Mouse (Mus musculus) yolk sac, embryonic 10.5 days (tissue): ENCODE results near the gene Crisp2.
"Not testable (repeated sequence)": the region's sequence is repeated elsewhere in the genome, so short reads cannot be mapped to it uniquely, and the experiment has no call there.

Source experiments
- DNase-seq: peaks from one replicate; pipeline ENCODE4 v3.0.0-alpha.2; 2017; ENCODE audit warnings: low spot score

The Crisp2 gene

DNA sequence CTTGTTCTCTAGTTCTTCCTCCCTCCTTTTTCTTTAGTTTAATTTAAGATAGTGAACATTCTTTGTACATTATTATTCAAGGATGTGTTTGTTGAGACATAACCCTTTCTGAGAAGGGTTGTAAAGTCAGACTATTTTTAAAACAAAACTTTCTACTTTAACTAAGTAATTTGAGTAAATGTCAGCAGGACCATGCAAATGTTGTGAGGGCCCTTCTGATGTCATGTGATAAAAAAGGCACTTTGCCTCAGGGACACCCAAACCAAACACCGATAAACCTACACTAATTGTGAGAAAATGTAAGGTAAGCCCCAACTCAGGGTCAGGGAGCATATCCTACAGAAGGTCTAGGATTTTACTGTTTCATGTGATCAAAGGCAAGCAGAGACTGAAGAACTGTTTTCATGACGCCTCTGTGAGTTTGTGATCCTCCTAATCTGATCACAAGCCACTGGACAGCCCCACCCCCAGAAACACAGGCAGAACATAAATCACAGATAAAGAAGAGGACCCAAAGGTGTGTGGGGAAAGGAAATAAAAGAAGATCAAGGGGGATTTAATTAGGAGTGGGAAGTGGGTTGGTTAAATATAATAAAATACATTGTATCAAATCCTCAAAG is at the start of gene Crisp2:
TSS of gene Crisp2 (minus strand) at position 51 of the 620 bp plus-strand sequence.
- DNase-seq, result peak; percentile 4

DNA sequence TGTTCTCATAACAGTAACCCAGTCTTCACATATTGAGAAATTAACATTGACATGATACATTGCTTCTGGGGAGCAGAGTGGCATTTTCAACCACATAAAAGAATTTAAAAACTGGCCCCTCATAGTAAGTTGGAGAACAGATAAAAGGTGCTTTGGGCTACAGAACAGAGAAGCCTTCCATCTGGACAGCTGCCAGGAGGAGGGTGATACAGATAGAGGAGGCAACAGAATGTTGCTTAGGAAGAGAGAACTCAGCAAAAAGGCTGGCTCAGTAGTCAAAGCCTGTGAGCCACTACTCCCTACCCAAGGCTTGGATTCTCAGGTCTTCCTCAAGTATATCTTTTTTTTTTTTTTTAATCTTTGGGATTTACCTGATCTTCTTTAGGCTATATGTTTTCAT is 48.3 kb upstream of the Crisp2 start:
- no peak for DNase-seq

DNA sequence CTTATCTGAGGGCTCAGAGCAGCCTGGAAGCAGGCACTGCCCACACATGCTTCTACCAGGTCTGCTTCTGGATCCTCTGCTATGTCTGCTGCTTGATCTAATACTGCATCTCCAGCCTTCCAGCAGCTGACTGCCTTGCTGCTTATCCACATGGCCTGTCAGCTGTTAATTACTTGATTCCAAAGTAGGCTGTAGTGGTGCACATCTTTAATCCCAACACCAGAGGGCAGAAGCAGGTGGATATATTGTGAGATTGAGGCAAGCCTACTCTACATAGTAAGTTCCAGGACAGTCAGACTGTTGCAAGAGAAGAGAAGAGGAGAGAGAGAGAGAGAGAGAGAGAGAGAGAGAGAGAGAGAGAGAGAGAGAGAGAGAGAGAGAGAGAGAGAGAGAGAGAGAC is 30.5 kb upstream of the Crisp2 start:
- DNase-seq, result no peak

DNA sequence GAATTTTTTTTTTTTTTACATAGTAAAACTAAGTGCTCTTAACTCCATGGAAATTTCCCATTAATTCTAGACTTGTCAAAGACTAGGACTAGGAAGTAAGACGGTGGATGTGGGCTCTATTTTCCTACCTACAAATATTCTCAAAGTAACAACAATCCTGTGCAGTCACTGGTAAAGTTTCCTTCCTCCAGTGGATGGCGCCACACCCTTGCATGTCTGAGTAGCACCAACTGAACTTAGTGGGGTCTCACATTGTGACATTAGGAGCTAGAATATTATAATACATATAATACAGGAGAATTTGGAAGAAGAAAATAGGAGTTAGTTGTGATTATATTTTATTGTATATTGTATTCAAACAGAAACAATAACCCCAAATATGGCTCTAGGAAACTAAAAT is 25.1 kb upstream of the Crisp2 start:
- no peak for DNase-seq

DNA sequence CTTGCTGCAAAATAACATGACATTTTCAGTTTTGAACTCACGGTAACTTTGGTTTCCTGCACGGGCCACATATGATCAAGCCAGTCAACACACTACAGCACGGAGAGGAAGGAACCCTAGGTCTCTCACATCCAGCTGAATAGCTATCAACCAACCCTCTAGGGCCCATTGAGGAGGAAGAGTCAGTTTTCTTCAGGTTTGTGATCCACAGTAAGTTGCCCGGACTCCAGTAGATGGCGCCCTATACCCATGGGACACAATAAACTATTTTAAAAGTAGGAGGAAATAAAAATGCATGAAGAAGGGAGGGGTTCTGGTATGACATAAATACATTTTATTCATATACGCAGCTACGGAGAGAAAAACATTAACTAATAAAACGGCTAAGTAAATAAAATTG is 17.7 kb upstream of the Crisp2 start:
- DNase-seq, result peak; percentile 5

DNA sequence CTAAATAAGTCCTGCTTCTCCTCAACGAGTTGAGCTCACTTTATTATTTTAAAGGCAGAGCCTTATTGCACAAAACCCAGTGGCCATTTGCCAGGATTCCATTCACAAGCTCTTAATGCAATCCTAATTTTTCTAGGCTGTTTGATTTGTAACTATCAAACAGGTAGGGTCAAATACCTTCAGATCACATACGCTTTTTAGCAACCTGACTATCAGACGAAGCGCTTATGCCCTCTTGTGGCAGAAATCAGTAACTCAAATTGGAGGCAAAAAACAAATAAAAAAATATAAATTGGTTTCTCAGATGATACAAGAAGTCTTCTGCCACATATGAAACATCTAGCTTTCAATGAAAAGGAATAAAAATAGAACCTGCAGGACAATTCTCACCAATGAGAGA is 17.0 kb upstream of the Crisp2 start:
- no peak for DNase-seq

DNA sequence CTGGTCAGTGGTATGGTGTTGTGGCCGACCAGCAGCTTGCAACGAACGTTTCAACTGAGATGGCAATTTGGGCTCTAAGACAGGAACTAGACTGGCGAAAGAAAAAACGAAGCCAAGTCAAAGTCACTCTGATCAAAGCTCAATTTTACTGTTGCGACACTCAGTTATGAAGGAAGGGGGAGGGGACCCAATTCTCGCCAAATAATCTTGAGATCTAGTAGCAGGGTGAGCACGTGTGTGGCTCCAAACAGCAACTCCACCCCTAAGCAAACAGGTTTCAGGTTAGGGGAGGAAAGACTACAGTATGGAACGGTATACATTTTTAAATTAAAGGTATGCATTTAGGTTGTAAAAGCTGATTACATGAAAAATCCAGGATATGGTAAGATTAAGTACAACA is 14.7 kb upstream of the Crisp2 start:
- DNase-seq, result no peak

DNA sequence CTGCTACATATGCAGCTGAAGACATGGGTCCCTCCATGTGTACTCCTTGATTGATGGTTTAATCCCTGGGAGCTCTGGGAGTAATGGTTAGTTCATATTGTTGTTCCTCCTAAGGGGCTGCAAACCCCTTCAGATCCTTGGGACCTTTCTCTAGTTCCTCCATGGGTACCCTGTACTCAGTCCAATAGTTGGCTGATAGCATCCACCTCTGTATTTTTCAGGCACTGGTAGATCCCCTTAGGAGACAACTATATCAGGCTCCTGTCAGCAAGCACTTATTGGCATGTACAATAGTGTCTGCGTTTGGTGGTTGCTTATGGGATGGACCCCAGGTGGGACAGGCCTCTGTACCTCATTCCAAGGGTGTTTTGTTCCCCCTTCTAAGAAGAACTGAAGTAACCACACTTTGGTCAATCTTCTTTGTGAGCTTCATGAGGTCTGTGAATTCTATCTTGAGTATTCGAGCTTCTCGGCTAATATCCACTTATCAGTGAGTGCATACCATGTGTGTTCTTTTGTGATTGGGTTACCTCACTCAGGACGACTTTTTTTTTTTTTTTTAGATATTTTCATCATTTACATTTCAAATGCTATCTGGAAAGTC is 10.6 kb upstream of the Crisp2 start:
- DNase-seq, result no peak

DNA sequence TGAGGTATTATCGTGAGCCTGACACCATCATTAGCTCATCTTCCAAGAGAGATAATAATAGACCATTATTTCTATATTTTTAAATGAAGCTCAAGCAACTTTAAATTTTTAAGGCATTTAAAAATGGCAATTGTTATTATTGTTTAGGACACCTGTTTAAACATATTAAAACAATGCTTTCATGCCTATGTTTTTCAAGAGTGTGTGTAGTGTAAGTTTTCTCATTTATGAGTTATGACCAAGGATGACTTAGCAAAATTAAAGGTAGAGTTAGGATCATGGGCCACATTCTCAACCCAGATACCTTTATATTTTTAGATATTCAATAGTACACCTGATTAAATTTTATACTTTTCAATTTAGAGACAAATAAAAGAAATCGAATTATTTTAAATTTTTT is 5.5 kb upstream of the Crisp2 start:
- no peak for DNase-seq

DNA sequence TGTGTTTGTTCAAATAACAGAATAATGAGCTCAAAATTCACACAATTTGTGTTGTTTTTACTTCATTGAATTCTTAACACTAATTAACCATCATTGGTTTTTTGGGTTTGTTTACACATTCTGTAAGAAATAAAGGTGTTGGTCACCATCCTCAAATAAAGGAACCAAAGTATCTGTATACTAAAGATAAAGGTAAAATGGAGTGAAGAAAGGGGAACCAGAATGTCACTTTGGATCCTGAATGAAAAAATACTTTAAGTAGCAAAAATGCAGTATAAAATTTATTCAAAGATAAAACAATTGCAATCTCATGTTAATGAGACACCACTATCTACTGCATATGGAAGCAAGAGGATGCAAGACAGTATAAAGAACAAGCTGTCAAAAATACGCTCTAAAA is 4.8 kb upstream of the Crisp2 start:
- no peak for DNase-seq

DNA sequence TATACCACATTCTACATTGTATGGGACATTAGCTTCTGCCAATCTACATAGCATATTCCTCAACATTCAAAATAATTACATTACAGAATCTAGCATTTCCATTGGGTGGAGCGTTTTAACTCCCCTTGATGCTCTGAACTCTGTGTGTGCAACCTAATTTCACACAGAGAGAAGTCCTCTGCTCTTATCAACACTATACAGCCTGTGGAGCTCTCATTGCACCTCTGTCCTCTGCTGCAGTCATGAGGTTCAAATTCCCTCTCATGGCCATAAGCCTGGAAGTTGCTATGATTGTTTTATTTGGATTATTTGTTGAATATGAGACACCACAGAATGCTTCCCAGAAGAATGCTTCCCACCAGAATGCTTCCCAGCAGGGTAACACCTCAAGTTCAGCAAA is 4.1 kb upstream of the Crisp2 start, which contains the start of gene Rhag:
TSS of gene Rhag (plus strand) at position 193 of the 400 bp plus-strand sequence.
- peak; percentile 5 for DNase-seq

DNA sequence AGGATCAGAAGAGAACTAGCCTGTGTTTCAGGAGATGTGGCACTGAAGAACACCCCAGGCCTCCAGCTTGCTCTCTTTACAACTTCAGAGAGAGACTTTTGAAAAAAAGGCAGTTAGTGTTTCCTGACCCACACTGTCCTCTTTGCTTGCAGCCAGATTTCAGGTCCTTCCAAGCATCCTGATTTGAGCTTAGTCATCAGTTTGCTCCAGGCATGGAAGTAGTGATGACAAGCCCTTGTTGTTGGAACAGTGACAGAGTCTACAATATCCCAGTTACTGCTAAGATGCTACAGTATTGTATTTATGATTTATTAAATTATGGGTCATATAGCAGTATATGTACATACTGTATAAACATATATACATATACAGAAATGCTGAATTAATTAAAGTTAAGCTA is 1.3 kb upstream of the Crisp2 start:
- no peak for DNase-seq

DNA sequence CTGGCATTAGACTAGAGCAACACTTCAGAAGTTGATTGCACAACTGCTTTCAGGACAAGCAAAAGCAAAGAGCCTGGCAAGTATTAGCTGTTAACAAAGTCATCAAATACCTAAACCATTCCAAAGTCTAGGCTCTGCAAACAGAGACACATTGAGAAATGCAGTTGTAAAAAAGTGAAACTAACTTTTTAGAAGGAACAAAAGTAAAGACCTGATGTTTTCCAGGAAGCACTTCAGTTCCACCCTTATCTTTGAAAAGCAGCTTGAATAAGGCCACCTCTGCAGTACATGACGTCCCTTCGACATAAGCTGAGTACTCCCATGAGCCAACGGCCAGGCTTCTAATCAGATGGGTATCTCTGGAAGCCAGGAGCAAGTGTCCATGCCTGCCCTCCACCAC is 253 bp downstream of the Crisp2 start:
- DNase-seq, result peak; percentile 71

DNA sequence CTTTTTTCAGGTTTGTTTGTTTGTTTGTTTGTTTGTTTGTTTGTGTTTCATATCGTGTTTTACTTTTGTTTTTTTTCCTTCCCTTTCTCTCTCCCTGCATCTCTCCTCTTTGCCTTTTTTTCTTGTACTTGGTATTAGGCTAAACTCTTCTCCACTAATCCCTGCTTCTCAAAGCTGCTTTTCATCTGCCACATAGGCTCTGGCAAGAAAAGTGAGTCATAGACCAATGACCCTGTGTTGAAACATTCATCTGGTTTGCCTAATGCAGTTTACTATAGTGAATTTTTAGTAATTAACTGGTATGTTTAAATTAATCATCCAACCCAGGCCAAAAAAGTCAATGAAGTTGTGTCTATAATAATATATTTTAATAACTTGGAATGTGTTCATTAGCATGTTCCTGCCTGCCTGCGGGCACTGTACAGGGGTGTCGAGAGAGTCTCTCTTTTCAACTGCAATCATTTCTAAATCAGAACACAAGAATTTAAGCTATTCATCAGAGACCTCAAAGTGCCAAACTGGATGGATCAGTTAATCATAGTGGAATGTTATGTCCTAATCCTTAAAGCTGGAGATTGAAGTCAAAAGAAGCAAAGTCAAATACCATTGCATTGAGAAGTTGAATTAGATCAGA is 4.0 kb downstream of the Crisp2 start:
- no peak for DNase-seq

DNA sequence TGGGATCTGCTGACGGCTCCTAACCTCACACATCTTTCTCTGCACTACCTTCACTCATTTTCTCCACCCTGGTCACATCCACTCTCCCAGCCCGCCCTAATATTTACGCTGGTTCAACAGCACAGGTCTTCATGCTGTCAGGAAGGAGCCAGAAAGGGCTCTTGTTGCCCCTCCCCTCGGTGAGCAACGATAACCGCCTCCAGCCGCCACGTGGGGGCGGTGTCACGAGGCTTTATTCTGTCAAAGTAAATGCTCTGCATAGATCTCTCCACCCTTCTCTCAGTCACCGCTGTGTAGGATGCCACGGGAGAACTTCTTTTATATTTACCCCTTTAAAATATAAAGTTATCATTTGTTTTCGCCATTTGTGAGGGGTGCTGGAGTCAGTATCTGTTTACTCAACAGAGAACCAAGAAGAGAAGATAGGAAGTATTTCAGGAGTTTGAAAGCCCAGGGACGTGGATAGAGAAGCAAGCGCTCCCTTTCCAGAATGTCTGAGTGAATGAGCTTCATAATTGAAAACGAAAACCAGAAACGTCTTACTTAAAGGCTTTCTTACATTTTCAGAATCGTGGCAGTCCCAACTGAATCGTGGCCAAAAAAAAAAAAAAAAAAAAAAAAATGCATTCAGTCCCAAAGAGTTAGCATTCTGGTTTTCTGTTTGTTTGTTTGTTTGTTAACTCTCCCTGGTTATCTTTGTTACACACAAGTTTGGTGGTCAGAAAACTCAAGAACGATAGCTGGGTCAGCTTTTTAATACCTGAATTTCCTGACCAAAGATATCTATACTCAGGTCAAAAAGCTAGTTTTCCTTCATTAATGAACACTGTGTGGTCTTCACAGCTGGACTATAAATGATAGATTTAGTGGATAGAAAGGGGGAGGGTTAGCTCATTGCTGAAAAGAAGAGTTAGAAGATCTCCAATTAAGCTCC is 12.6 kb downstream of the Crisp2 start:
- DNase-seq, result peak; percentile 55

DNA sequence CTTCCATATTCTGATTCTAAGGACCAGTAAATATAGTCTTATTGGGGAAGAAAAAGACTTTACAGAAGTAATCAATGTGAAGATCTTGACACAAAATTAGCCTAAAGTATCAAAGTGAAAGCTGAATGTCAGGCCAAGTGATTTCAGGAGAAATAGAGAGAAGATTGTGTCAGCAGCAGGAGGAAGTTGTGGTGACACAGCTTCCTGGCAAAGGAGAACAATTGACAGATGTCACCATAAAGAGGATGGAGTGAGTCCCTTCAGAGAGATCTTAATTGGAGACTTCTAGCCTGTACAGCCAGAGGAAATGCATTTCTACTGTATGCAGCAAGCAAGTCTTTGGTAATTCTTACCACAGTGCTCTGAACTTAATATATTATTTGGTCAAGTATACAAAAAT is 16.9 kb downstream of the Crisp2 start:
- DNase-seq, result no peak

DNA sequence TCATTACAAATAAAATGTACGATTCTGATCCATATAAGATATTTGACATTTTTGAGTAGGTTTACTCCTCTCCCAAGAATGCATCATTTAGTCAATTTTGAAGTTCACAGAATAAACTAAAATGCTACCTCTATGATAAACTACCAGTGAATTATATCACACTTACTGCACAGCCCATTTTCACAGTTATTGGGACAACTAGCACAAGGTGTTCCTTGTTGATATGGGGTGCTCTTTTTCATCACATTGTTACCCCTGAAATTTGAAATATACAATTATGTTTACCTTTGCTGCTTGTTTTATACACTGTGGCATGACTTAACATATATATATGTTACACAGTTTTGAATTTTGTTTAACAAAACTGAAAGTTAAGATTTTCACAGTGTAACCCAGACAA is 39.7 kb downstream of the Crisp2 start:
- no peak for DNase-seq

DNA sequence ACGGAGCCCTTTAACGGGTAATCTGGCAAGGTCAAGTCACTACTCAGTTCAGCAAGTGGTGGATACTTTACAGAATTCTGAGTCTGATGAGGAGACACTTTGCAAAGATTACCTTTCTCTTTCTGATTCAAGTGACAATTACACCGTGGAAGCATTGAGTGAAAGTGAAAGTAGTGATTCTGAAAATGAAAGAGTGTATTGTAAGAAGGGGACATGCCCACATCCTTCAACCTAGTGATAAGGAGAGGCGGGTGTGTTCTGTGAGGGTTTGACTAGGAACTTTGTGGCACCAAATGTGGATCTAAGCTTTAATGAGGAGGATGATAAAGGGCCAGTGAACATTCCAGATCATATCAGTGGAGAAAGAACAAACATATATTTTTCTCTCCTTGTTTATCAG is 43.1 kb downstream of the Crisp2 start:
- DNase-seq, result no peak

DNA sequence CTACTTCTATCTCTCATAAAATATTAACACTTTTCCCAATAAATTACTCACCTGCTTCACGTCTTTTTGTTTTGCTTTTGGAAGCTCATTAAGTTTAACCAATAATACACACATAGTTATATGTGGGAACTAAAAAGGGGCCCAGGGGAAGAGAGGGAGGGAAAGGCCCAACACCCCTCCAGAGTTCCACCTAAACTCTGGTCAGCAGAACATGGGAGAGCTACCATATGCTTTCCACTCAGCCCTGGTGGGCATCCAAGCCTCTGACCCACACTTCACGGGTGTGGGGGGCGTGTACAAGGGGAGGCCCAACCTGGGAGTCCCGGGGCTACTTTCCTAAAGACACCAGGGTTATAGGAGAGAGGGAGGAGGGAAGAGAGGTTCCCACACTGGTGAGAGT is 75.1 kb downstream of the Crisp2 start:
- no peak for DNase-seq

DNA sequence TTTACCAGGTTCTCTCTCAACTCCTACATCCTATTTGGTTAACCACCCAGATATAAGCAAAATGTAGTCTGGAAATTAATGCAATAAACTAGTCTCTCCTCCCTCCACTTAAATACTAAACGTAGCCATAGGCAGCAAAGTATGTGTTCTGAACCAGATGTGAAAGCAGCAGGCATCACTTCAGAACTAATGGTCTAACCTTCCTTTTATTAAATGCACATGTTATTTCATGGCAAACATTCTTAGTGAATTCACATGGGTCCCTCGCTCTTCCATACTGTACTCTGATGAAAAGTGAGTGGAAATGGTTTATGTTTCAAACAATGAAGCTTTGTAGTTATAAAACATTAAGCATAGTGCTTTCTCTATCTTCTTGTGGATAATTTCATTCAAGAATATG is 75.5 kb downstream of the Crisp2 start:
- no peak for DNase-seq

DNA sequence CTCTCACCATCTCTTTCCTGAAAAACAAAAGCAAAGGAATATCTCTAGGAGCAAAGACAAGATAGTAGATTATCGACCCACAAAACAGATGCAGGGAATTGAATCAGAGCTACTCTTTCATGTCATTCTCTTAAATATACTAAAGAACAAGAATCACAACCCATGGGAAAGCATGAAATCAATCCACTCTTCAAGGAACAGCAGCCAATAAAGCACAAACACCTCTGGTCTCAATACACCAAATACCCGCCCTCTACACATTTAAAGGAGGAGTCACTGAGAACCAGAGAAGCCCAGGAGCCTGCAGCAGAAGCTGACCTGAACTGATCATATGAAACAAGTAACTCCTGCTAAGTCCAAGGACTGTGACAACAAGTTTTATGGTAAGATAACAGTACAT is 80.0 kb downstream of the Crisp2 start, which contains the start of gene Esp1:
TSS of gene Esp1 (plus strand) at position 301 of the 400 bp plus-strand sequence.
- DNase-seq, result no peak

DNA sequence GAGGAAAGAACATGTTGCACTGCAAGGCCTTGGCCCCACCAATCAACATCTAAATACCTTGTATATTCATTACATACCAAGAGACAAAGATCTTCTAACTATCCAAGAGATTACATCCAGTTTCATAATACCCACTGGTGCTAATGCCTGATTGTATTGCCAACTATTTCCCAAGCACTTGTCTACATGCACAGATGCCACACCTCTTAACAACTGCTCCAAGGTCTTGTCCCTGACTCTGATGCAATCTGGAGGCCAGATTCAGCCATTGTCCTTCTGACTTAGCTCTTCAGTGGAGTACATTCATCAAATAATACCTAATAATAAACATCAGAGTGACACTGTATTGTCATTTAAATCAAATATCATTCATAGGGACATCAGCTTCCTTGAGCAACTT is 89.7 kb downstream of the Crisp2 start:
- not testable (repeated sequence) for DNase-seq

DNA sequence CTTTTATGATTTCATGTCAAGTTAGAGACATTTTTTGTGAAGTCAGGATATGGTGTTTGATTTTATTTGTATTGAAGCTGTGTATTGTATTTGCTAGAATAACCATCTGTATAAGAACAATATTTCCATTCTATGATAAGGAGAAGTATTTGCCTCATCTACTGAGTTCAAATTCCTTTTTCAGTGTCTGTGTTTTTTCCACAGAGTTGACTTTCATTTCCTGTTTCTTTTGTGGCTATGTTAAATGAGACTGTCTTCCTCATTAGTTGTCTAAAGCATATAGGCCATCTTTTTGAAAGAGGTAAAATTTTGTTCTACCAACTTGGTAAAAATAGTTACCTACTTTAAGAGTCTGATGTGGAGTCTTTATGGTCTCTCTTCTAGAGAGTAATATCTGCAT is 90.5 kb downstream of the Crisp2 start:
- DNase-seq, result no peak
